Mouse (Mus musculus) heart, adult 2 months (tissue): ENCODE measurements around the gene Cstf2t. TPM values are rescaled to one million over a fixed set of nuclear protein-coding genes. Genes with fewer than 3 reads are reported as not detected.

Experiments
- DNase-seq, 2 experiments: peaks; one replicate each; pipeline ENCODE4 v3.0.0; 2021
- H3K27ac ChIP-seq: fragments of 200-600 bp; 2 replicates; pipeline ENCODE4 v1.8.1; 2022
- H3K27me3 ChIP-seq: fragments of 200-500 bp; 2 replicates; pipeline ENCODE4 v1.6.1; 2012; ENCODE audit warnings: mild to moderate bottlenecking, low read length, inconsistent platforms, mixed read lengths; ENCODE audit not compliant: control insufficient read depth, insufficient read depth
- H3K36me3 ChIP-seq: fragments of 200-500 bp; 2 replicates; pipeline ENCODE4 v1.6.1; 2012; ENCODE audit warnings: low read length, inconsistent platforms; ENCODE audit not compliant: control insufficient read depth, insufficient read depth
- H3K4me1 ChIP-seq: fragments of 200-500 bp; 2 replicates; pipeline ENCODE4 v1.6.1; 2011; ENCODE audit warnings: low read length; ENCODE audit not compliant: control insufficient read depth, insufficient read depth
- H3K4me3 ChIP-seq: fragments of 200-600 bp; 2 replicates; pipeline ENCODE4 v1.8.1; 2022
- H3K79me2 ChIP-seq: fragments of 200-500 bp; replicated peaks from 2 replicates; pipeline ENCODE4 v1.6.1; 2012; ENCODE audit warnings: mild to moderate bottlenecking, inconsistent platforms, low read length, moderate library complexity, mixed read lengths; ENCODE audit not compliant: control insufficient read depth, insufficient read depth
- H3K9ac ChIP-seq: fragments of 200-500 bp; 2 replicates; pipeline ENCODE4 v1.6.1; 2012; ENCODE audit warnings: low read depth, mild to moderate bottlenecking, control low read depth, inconsistent platforms, low read length, mixed read lengths
- CTCF ChIP-seq: fragments of 200-600 bp; IDR thresholded peaks from 2 replicates; pipeline ENCODE4 v1.8.1; 2022; ENCODE audit warnings: antibody characterized with exemption, mild to moderate bottlenecking, moderate library complexity
- EP300 ChIP-seq: fragments of 200-500 bp; IDR thresholded peaks from 2 replicates; pipeline ENCODE4 v1.6.1; 2011; ENCODE audit warnings: low read depth, low read length, control low read depth; ENCODE audit not compliant: insufficient read depth
- POLR2A ChIP-seq: fragments of 200-500 bp; IDR thresholded peaks from 2 replicates; pipeline ENCODE4 v1.6.1; 2011; ENCODE audit warnings: mild to moderate bottlenecking, low read depth, low read length, control low read depth; ENCODE audit not compliant: insufficient read depth
- WGBS: fragments of 180-500 bp; shearing (Covaris S2); methylation state at CpG from one replicate; pipeline ENCODE4 v1.1.7; 2018; 5-methylcytosine and 5-hydroxymethylcytosine counted together
- intact Hi-C: fragments of 180-260 bp; cut with DNase I; formaldehyde crosslinking; loops from one replicate; pipeline ENCODE4 v1.15.1; 2025
- polyA plus RNA-seq: library from polyadenylated mRNA; depleted of rRNA; stranded (reverse); fragments of >200 nt; gene quantifications from 2 replicates; pipeline ENCODE4 v1.2.3, GENCODE M21; 2012
- total RNA-seq, 2 experiments: library from RNA; stranded (reverse); gene quantifications; 2 replicates each; pipeline ENCODE4 v1.2.3; 2021

The Cstf2t gene
- total and polyA plus RNA-seq, 3 experiments: 9.6 to 26.8 (median 23.9) TPM

DNA sequence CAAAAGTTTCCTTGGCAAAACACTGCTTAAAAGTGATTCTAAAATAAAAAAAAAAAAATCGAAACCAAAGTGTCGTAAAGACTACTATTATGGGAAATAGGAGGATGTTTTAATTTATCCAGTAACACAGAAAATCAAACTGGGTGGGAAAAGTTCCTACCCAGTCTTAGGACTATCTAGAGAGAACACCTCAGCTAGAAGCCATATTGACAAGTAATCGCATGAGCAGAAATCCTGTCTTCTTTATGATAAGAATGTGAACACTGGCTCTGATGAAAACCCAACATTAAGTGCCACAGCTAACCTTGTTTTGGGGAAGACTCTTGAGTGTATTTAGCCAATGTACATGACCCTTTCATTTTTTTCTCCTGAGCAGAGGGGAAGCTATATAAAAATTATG lies 15.2 kb downstream of the Cstf2t start:
- Histone ChIP-seq H3K9ac (no peak overlapping the region), H3K27ac (no peak overlapping the region), H3K4me1 (no peaks in the 10 kb centered on the region), H3K36me3 (no peaks in the 10 kb centered on the region), H3K4me3 (no peak overlapping the region), H3K79me2 (no peaks in the 10 kb centered on the region), H3K27me3 (no peaks in the 10 kb centered on the region)
- intact Hi-C loops: no loop called here
- WGBS: 51% methylated on average over 3 of the region's 3 CpGs
- no peak for DNase-seq
- TF ChIP-seq POLR2A (no peak), CTCF (no peak), EP300 (no peak)

DNA sequence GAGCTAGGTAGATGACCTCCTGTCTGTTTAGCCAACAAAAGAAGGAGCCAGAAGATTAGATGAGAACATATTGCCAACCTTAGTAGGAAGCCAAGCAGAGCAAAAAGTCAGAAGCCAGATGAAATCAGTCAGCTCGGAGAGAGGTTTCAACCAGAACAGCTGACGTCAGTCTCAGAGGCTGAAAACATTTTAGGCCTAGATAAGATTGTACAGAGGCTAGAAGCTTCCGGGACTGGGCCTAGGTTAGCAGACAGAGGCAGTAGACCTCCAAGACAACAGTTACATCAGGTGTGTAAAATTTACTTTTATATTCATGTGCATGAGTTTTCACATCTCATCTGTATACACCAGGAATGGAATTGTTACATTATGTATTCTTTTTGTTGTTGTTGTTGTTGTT lies 16.7 kb downstream of the Cstf2t start:
- intact Hi-C loops: no loop called here
- Histone ChIP-seq H3K9ac (no peak overlapping the region), H3K27me3 (no peaks in the 10 kb centered on the region), H3K79me2 (no peaks in the 10 kb centered on the region), H3K4me1 (no peaks in the 10 kb centered on the region), H3K27ac (no peak overlapping the region), H3K4me3 (no peak overlapping the region), H3K36me3 (no peaks in the 10 kb centered on the region)
- TF ChIP-seq EP300: no peak
- TF ChIP-seq CTCF: no peak
- no peak for TF ChIP-seq POLR2A
- 22% methylated on average over 3 of the region's 3 CpGs for WGBS
- no peak for DNase-seq

DNA sequence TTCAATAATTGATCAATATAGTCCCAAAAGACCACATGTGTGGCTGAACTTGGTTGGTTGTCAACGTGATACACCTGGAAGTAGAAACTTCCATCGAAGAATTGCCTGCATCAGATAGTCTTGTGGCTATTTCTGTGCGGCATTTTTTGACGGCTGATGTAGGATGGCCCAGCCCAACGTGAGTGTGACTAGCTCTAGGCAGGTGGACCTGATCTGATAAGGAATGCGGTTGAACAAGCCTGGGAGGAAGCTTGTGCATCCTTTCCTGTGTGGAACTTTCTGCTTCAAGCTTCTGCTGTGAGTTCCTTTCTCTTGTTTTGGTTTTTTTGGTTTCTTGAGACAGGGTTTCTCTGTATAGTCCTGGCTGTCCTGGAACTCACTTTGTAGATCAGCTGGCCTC lies 22.1 kb downstream of the Cstf2t start:
- H3K27me3 ChIP-seq: no peaks in the 10 kb centered on the region
- no peaks in the 10 kb centered on the region for H3K79me2 ChIP-seq
- intact Hi-C loops: no loop called here
- H3K9ac ChIP-seq: no peak overlapping the region
- TF ChIP-seq POLR2A: no peak
- no peak for TF ChIP-seq EP300
- no peak for TF ChIP-seq CTCF
- H3K4me3 ChIP-seq: no peak overlapping the region
- WGBS: 72% methylated on average over 6 of the region's 6 CpGs
- no peak overlapping the region for H3K27ac ChIP-seq
- no peak for DNase-seq
- no peaks in the 10 kb centered on the region for H3K36me3 ChIP-seq
- H3K4me1 ChIP-seq: no peaks in the 10 kb centered on the region

DNA sequence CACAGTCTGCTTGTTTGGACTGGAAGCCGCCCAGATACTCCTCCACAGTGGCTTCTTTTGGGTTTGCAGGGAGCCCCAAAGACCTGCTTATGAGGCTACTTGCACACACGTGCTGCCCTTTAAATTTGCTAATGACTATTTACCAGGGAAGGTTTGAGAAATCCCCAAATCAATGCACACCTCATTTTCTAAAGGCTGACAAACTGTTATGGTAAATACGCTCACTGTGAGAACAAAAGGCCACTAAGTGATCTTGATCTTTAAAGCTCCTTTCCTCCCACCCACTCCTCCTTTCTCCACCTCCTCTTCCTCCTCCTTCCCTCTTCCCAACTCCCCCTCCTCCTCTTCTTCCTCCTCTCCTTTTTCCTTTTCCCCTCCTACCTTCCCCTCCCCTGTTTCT lies 23.4 kb downstream of the Cstf2t start:
- Histone ChIP-seq H3K27me3 (no peaks in the 10 kb centered on the region), H3K4me1 (no peaks in the 10 kb centered on the region), H3K36me3 (no peaks in the 10 kb centered on the region), H3K9ac (no peak overlapping the region), H3K4me3 (no peak overlapping the region), H3K27ac (no peak overlapping the region), H3K79me2 (no peaks in the 10 kb centered on the region)
- DNase-seq: no peak
- intact Hi-C loops: no loop called here
- TF ChIP-seq EP300 (no peak), CTCF (no peak), POLR2A (no peak)
- WGBS: 57% methylated on average over 3 of the region's 3 CpGs

DNA sequence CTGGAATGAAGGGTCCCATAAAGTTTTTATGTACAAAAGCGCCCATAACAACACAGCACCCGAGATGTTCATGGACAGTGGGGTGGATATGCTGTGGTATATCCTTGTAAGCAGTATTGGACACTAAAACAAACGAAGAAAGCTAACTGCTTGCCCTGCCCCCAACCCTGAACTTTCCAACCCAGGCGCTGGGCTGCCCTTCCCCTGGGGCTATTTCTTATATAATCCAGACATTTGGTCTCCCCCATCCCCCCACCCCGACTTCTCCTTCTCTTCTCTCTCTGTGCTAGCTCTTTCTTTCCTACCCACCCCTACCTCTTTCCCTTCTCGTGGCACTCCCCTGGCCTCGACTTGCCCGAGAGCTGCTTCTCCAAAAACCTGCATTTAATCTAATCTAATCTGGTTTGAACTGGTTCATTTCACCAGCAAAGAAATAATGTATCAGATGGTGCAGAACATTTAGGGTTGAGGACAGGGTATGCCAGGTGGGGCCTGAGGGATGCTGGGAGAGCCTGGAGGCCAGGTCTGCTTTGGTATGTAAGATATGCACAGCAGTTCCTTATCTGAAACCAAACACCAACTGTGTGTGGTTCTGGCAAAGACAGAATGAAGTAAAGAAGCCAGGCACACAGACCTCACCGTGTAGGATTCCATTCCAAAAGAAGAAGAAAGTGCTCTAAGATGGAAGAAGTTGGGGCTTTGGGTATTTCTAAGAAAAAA lies 24.4 kb downstream of the Cstf2t start:
- Histone ChIP-seq H3K27ac (no peak overlapping the region), H3K4me3 (no peak overlapping the region), H3K27me3 (no peaks in the 10 kb centered on the region), H3K9ac (no peak overlapping the region), H3K36me3 (no peaks in the 10 kb centered on the region), H3K79me2 (no peaks in the 10 kb centered on the region), H3K4me1 (no peaks in the 10 kb centered on the region)
- WGBS: 47% methylated on average over 9 of the region's 9 CpGs
- intact Hi-C loops: no loop called here
- no peak for DNase-seq
- TF ChIP-seq POLR2A (no peak), CTCF (no peak), EP300 (no peak)

DNA sequence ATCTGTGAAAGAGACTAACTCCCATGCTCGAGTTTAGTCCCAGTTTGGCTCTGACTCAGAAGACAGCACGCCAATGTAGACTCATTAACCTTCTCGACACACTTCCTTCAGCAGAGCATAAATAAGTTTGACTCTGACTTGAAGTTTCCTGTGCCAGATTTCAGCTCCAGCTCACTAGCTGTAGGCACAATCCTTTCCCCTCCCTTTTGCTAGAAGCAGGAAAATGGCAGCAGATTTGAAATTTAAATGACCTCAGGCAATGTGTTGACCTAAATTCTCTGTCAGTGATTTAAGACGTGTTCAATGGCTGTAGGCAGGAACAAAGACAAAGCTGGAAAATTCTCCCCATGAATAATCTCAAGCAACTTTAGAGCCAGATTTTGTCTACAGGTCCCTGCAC lies 32.1 kb downstream of the Cstf2t start:
- no peak for TF ChIP-seq POLR2A
- TF ChIP-seq EP300: no peak
- TF ChIP-seq CTCF: no peak
- no peaks in the 10 kb centered on the region for H3K36me3 ChIP-seq
- 31% methylated on average over 4 of the region's 4 CpGs for WGBS
- H3K27ac ChIP-seq: no peak overlapping the region
- no peak overlapping the region for H3K4me3 ChIP-seq
- H3K27me3 ChIP-seq: no peaks in the 10 kb centered on the region
- no peaks in the 10 kb centered on the region for H3K4me1 ChIP-seq
- no peak for DNase-seq
- intact Hi-C loops: no loop called here
- no peak overlapping the region for H3K9ac ChIP-seq
- no peaks in the 10 kb centered on the region for H3K79me2 ChIP-seq
